Mouse (Mus musculus) brain, adult 2 months (tissue): ENCODE results near the gene Pgm1.

Experiments used
- DNase-seq: peaks from one replicate; pipeline ENCODE4 v3.0.0; 2011; ENCODE audit warnings: low read depth, low spot score

Gene Pgm1

GRCm38 (mm10) chr4:99929149-99929612 lies at the start of gene Pgm1:
Gene Pgm1 (plus strand): TSS chr4:99929414.
- peak; percentile 93 for DNase-seq

GRCm38 (mm10) chr4:99881882-99882281 lies 47.3 kb upstream of the Pgm1 start:
- peak; percentile 65 for DNase-seq

GRCm38 (mm10) chr4:99882405-99882804 lies 46.8 kb upstream of the Pgm1 start:
- DNase-seq = no peak

GRCm38 (mm10) chr4:99913894-99914451 lies 15.2 kb upstream of the Pgm1 start:
- peak; percentile 57 for DNase-seq

GRCm38 (mm10) chr4:99926380-99926779 lies 2.8 kb upstream of the Pgm1 start:
- no peak for DNase-seq

GRCm38 (mm10) chr4:99928521-99928920 lies 693 bp upstream of the Pgm1 start:
- no peak for DNase-seq

- peak; percentile 93 for DNase-seq
Observed at GRCm38 (mm10) chr4:99929613-99930517, 651 bp downstream of the Pgm1 start, which contains the start of gene Itgb3bp. Gene Itgb3bp (minus strand): TSS chr4:99929813.

- DNase-seq = no peak
Observed at GRCm38 (mm10) chr4:99930518-99931239, 1.5 kb downstream of the Pgm1 start.

- DNase-seq = no peak
Observed at GRCm38 (mm10) chr4:99931240-99931580, 2.0 kb downstream of the Pgm1 start.

- DNase-seq = no peak
Observed at GRCm38 (mm10) chr4:99931807-99932206, 2.6 kb downstream of the Pgm1 start.

GRCm38 (mm10) chr4:99934859-99935258 lies 5.6 kb downstream of the Pgm1 start:
- no peak for DNase-seq

GRCm38 (mm10) chr4:99936278-99936677 lies 7.1 kb downstream of the Pgm1 start:
- no peak for DNase-seq

GRCm38 (mm10) chr4:99939711-99940505 lies 10.7 kb downstream of the Pgm1 start:
- no peak for DNase-seq

GRCm38 (mm10) chr4:99941655-99942414 lies 12.6 kb downstream of the Pgm1 start:
- DNase-seq = peak; percentile 59

GRCm38 (mm10) chr4:99944606-99945005 lies 15.4 kb downstream of the Pgm1 start:
- no peak for DNase-seq

- DNase-seq = no peak
Observed at GRCm38 (mm10) chr4:99945011-99945410, 15.8 kb downstream of the Pgm1 start.

- no peak for DNase-seq
Observed at GRCm38 (mm10) chr4:99946516-99946915, 17.3 kb downstream of the Pgm1 start.

GRCm38 (mm10) chr4:99947192-99947591 lies 18.0 kb downstream of the Pgm1 start:
- DNase-seq = peak; percentile 44

GRCm38 (mm10) chr4:99947896-99948295 lies 18.7 kb downstream of the Pgm1 start:
- DNase-seq = no peak

- DNase-seq = no peak
Observed at GRCm38 (mm10) chr4:99953904-99954303, 24.7 kb downstream of the Pgm1 start.

GRCm38 (mm10) chr4:99955396-99955795 lies 26.2 kb downstream of the Pgm1 start:
- no peak for DNase-seq
